Mouse (Mus musculus) heart, embryonic 10.5 days (tissue): ENCODE measurements around the gene 2610528J11Rik. TPM values are rescaled to one million over a fixed set of nuclear protein-coding genes. Genes with fewer than 3 reads are reported as not detected.
A peak's percentile ranks its signal among the peaks of the same experiment; 100 is the strongest.

Experiments used
- DNase-seq: peaks from one replicate; pipeline ENCODE4 v3.0.0-alpha.2; 2017; ENCODE audit warnings: low spot score
- H3K27ac ChIP-seq: fragments of 300-500 bp; sonication (generic); 2 replicates; pipeline ENCODE4 v1.5.1; 2016; ENCODE audit warnings: mild to moderate bottlenecking
- H3K27me3 ChIP-seq: fragments of 300-500 bp; sonication (generic); 2 replicates; pipeline ENCODE4 v1.6.1; 2016; ENCODE audit warnings: mild to moderate bottlenecking; ENCODE audit not compliant: poor library complexity, insufficient read depth, severe bottlenecking
- H3K36me3 ChIP-seq: fragments of 300-500 bp; sonication (generic); 2 replicates; pipeline ENCODE4 v1.6.1; 2016; ENCODE audit warnings: mild to moderate bottlenecking, moderate library complexity
- H3K4me1 ChIP-seq: fragments of 300-500 bp; sonication (generic); 2 replicates; pipeline ENCODE4 v1.6.1; 2016; ENCODE audit warnings: mild to moderate bottlenecking
- H3K4me3 ChIP-seq: fragments of 300-500 bp; sonication (generic); 2 replicates; pipeline ENCODE4 v1.5.1; 2016; ENCODE audit warnings: mild to moderate bottlenecking, moderate library complexity
- H3K9me3 ChIP-seq: fragments of 300-500 bp; sonication (generic); 2 replicates; pipeline ENCODE4 v1.6.1; 2016; ENCODE audit warnings: mild to moderate bottlenecking, moderate library complexity
- WGBS: fragments of 180-500 bp; shearing (Covaris S2); methylation state at CpG from one replicate; pipeline ENCODE4 v1.1.7; 2016; 5-methylcytosine and 5-hydroxymethylcytosine counted together
- polyA plus RNA-seq: library from polyadenylated mRNA; unstranded; fragments of >200 nt; fragmentation: Nextera tagmentation; extraction: Ambion mirVana; gene quantifications from 2 replicates; pipeline ENCODE4 v1.2.1, GENCODE M21; 2016

2610528J11Rik gene
- polyA plus RNA-seq, 1 experiment from 2014 or later: 1.7 TPM

DNA sequence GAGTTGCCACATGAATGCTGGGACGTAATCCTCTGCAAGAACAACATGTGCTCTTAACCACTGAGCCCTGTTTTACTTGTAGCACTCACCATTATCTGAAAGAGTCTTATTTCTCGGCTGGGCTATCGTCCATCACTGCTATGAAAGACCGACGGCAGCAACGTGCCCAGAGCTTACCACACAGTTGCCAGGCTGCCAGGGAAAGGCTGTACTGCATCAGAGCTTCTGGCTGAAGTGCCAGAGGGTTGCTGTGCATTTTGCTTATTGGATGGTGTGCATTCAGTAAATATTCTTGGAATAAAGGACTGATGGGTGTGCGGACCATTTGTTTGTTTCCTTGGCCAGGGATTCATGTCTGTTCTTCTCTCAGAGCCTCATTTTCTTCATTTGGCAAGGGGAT lies 2.8 kb upstream of the 2610528J11Rik start:
- 66% methylated on average over 7 of the region's 7 CpGs for whole genome bisulfite sequencing
- no peak for DNase-seq
- no peak overlapping the region for H3K4me3 ChIP-seq
- peaks cover 15% of the 10 kb centered on the region for H3K4me1 ChIP-seq
- no peaks in the 10 kb centered on the region for H3K9me3 ChIP-seq
- no peak overlapping the region for H3K27ac ChIP-seq
- H3K36me3 ChIP-seq: no peaks in the 10 kb centered on the region
- H3K27me3 ChIP-seq: peaks cover 13% of the 10 kb centered on the region; the same call in 1 of the 2 replicates

DNA sequence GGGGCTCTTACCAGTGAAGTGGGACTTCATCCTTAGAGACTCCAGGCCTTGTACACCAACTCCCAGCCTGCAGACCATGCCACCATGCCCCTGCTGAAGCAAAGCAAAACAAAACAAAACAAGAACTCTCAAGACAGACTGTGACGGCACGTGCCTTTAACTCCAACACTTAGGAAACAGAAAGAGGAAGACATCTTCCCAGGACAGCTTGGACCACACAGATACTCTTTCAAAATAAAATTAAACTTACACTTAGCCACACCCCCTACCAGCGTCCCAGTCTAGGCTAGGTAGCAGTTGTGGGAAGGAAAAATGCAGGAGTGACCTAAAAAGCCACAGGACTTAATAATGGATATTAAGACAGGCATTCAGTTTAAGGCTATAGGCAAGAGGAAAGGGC lies 1.0 kb upstream of the 2610528J11Rik start:
- DNase-seq: no peak
- Histone ChIP-seq H3K27ac (no peak overlapping the region), H3K4me3 (no peak overlapping the region), H3K9me3 (no peaks in the 10 kb centered on the region), H3K36me3 (no peaks in the 10 kb centered on the region), H3K27me3 (peaks cover 13% of the 10 kb centered on the region; the same call in 1 of the 2 replicates), H3K4me1 (peaks cover 15% of the 10 kb centered on the region)
- 66% methylated on average over 3 of the region's 3 CpGs for WGBS

DNA sequence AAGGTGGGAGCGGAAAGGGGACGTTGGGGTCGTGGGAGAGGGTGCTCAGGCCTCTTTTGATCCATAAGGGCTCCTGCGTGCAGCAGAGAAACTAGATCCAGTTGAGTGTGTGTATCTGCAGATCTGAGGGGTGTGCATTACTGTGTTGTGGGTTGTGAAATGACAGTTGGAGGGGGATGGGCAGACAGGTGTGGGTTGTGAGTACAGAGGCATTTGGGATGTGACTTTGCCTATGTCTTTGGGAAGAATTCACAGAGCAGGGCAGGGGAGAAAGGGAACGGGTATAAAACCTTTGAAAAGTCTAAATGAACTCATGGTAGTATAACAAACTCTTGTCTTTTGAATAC lies 509 bp downstream of the 2610528J11Rik start:
- H3K4me1 ChIP-seq: peaks cover 15% of the 10 kb centered on the region
- no peaks in the 10 kb centered on the region for H3K36me3 ChIP-seq
- H3K9me3 ChIP-seq: no peaks in the 10 kb centered on the region
- 37% methylated on average over 5 of the region's 5 CpGs for WGBS
- peaks cover 13% of the 10 kb centered on the region; the same call in 1 of the 2 replicates for H3K27me3 ChIP-seq
- H3K4me3 ChIP-seq: no peak overlapping the region
- no peak for DNase-seq
- 0 out of 2 replicates have a peak overlapping the region, but pooled peaks have one; percentile 10 for H3K27ac ChIP-seq

DNA sequence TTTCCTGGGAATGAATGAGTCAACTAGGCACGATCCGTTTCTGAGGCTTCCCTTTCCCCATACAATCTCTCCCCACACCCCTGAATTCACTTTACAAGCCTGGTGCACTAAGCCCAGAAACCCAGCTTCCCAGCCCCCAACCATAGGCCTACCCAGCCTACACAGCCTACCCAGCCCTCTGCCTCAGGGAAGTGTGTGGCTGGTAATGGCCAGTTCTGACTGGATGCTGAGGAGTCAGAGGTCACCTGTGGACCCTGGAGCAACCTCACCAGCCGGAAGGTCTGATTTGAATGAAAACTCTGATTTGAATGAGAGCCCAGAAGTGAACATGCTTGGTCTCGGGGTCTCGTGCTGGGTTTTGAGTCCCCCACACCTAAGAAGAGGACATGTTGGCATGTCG lies 921 bp downstream of the 2610528J11Rik start:
- H3K36me3 ChIP-seq: no peaks in the 10 kb centered on the region
- H3K27me3 ChIP-seq: peaks cover 13% of the 10 kb centered on the region; the same call in 1 of the 2 replicates
- 79% methylated on average over 6 of the region's 6 CpGs for WGBS
- no peak overlapping the region for H3K27ac ChIP-seq
- peaks cover 15% of the 10 kb centered on the region for H3K4me1 ChIP-seq
- H3K9me3 ChIP-seq: no peaks in the 10 kb centered on the region
- DNase-seq: no peak
- no peak overlapping the region for H3K4me3 ChIP-seq

DNA sequence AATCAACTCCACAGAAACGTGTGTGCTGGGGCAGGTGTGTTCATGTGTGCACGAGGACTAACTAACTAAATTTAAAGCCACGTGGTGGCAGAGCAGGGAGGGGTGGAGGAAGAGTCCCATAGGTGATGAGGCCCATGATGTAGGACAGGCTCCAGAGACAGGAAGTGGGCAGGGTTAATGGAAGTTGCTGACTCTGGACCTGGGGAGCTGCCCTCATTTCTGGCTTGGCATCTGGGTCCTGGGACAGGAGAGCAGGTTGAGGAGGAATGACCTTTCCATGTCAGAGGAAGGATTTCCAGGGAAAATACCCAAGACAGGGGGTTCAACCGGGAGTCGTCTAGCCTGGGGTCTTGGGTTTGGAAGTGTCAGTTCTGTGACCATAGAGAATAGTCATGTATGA lies 5.9 kb downstream of the 2610528J11Rik start:
- WGBS: 68% methylated on average over 5 of the region's 5 CpGs
- no peaks in the 10 kb centered on the region for H3K4me1 ChIP-seq
- no peaks in the 10 kb centered on the region for H3K9me3 ChIP-seq
- no peaks in the 10 kb centered on the region for H3K36me3 ChIP-seq
- no peak for DNase-seq
- H3K27ac ChIP-seq: no peak overlapping the region
- H3K4me3 ChIP-seq: no peak overlapping the region
- peaks cover 10% of the 10 kb centered on the region; the same call in 1 of the 2 replicates for H3K27me3 ChIP-seq

DNA sequence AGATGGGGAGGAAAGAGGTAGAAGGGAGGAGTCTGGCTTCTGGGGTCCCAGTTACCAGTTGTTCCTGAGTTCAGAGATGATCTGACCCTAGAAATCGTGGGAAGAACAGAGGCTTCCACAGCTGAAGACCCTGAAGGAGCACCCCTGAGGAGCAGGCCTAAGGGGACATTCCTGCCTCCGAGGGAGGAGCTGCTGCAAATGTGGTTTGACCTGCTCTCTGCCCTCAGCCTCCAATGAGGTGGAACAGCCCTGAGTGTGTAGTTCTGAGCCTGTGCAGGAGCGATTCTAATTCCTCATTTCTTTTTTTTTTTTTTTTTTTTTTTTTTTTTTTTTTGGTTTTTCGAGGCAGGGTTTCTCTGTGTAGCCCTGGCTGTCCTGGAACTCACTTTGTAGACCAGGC lies 6.4 kb downstream of the 2610528J11Rik start:
- WGBS: 59% methylated on average over 3 of the region's 4 CpGs
- no peak overlapping the region for H3K27ac ChIP-seq
- no peak overlapping the region for H3K4me3 ChIP-seq
- peaks cover 10% of the 10 kb centered on the region; the same call in 1 of the 2 replicates for H3K27me3 ChIP-seq
- DNase-seq: no peak
- no peaks in the 10 kb centered on the region for H3K9me3 ChIP-seq
- peaks cover 4% of the 10 kb centered on the region; the same call in 1 of the 2 replicates for H3K4me1 ChIP-seq
- H3K36me3 ChIP-seq: no peaks in the 10 kb centered on the region

DNA sequence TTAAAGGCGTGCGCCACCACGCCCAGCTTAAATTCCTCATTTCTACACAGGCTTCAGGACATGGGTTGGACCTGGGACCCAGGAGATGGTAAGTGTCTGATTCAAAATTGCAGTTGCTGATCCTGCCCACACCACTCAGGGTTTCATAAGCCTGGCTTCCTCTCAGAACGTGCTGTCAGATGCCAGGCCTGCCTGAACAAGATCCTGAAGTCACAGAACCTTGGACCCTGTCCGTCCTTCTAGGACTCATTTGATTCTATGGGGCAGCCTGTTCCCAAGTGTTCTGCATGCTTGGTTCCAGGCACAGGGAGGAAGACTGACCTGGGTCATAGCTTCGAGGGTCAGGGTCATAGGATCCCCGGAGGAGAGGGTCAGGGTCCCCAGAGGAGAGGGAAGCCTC lies 6.8 kb downstream of the 2610528J11Rik start:
- DNase-seq: no peak
- Histone ChIP-seq H3K36me3 (no peaks in the 10 kb centered on the region), H3K9me3 (no peaks in the 10 kb centered on the region), H3K27me3 (peaks cover 12% of the 10 kb centered on the region; the same call in 1 of the 2 replicates), H3K4me1 (peaks cover 5% of the 10 kb centered on the region; the same call in 1 of the 2 replicates), H3K27ac (no peak overlapping the region), H3K4me3 (no peak overlapping the region)
- 77% methylated on average over 7 of the region's 7 CpGs for WGBS

DNA sequence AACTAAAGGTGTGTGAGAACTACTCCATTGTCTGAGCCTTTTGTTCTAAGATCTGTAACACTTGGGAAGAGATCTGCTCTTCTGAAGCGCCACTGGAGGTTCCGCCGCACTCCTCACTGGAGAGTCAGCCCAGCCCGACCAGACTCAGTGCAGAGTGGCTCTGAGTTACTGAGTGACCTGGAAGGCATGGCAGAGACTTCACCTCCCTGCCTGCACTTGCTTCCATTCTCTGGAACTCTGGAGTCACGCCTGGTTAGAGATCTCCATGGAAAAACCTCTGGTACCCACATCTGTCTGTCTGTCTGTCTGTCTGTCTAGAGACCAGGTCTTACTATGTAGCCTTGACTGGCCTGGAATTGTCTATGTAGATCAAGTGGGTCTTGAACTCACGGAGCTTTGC lies 8.8 kb downstream of the 2610528J11Rik start:
- no peak overlapping the region for H3K4me3 ChIP-seq
- H3K27ac ChIP-seq: no peak overlapping the region
- H3K4me1 ChIP-seq: peaks cover 5% of the 10 kb centered on the region; the same call in 1 of the 2 replicates
- DNase-seq: no peak
- 75% methylated on average over 6 of the region's 6 CpGs for WGBS
- no peaks in the 10 kb centered on the region for H3K9me3 ChIP-seq
- no peaks in the 10 kb centered on the region for H3K36me3 ChIP-seq
- H3K27me3 ChIP-seq: peaks cover 20% of the 10 kb centered on the region; the same call in 1 of the 2 replicates

DNA sequence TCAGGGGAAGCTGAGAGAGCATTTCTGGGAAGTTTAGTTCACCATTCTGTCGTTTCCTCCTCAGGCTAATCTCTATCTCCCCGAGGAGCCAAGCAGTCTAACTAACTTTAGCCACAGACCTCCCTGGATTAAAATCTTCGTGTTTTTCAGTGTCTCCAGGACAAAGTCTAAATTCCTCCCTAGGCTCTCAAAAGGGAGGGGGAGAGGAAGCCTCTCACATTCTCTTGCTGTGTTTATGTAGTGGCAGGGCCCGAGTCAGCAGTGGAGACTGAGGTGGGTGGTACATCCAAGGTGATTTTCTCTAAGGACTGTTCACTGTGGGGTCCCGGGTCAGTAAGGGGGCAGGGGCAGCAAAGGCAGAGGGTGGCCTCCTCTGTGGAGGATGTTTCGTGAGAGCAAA lies 11.0 kb downstream of the 2610528J11Rik start:
- 31% methylated on average over 6 of the region's 6 CpGs for WGBS
- Histone ChIP-seq H3K9me3 (no peaks in the 10 kb centered on the region), H3K4me3 (no peak overlapping the region), H3K27ac (no peak overlapping the region), H3K4me1 (peaks cover 12% of the 10 kb centered on the region), H3K27me3 (peaks cover 40% of the 10 kb centered on the region), H3K36me3 (no peaks in the 10 kb centered on the region)
- DNase-seq: no peak

DNA sequence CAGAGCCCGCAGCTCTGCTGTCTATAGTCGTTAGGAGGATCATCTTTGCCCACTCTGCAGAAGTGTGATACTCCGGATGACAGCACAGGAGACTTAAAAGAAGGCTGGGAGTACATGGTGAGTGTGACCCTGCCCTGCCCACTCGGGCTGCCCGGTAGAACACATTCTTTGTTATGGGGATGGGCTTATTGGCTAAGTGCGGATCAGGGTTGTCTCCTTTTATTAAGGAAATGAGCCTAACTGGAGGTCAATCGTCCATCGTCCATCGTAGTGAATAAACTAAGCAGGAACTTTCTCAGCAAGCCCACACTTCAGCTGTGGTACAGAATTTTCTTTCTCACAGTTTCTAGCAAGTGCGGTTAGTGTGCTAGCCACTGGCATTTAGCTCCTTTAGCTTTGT lies 13.1 kb downstream of the 2610528J11Rik start:
- no peak overlapping the region for H3K4me3 ChIP-seq
- peaks cover 43% of the 10 kb centered on the region for H3K27me3 ChIP-seq
- DNase-seq: no peak
- no peak overlapping the region for H3K27ac ChIP-seq
- H3K36me3 ChIP-seq: no peaks in the 10 kb centered on the region
- 39% methylated on average over 10 of the region's 10 CpGs for WGBS
- peaks cover 25% of the 10 kb centered on the region for H3K4me1 ChIP-seq
- H3K9me3 ChIP-seq: no peaks in the 10 kb centered on the region

DNA sequence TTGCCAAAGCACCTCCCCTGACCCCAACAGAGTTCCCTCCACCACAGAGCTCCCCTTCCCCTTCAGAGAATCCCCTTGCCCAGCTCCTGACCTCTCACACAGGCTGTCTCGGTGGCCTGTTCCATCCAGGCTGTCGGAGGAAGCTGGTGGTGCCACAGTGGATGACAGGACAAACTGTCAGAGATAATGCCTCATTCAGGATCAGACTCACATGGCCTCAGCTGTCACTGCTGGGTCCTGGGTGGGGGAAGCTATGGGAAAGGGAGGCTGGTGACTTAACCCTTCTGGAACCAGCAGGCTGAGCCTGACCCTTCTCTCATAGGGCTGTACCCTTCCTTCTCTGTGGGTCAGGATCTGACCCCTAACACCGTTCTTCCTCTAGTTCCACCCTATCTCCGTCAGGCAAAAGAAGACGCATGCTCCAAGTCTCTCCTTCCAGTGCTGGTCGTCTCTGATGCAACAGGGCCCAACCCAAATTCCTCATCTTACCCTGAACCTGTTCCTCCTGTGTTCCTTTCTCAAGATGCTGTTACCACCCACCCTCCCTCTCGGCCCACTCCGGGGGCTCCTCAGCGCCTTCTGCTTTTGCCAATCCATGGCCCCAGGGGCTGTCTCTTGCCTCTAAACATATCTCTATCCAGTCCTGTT lies 15.8 kb downstream of the 2610528J11Rik start:
- H3K4me3 ChIP-seq: peak overlapping the region; percentile 59
- H3K9me3 ChIP-seq: no peaks in the 10 kb centered on the region
- H3K36me3 ChIP-seq: no peaks in the 10 kb centered on the region
- peaks cover 46% of the 10 kb centered on the region for H3K27me3 ChIP-seq
- peak overlapping the region; percentile 71; the same call in 1 of the 2 replicates for H3K27ac ChIP-seq
- WGBS: 46% methylated on average over 9 of the region's 9 CpGs
- no peak for DNase-seq
- H3K4me1 ChIP-seq: peaks cover 25% of the 10 kb centered on the region

DNA sequence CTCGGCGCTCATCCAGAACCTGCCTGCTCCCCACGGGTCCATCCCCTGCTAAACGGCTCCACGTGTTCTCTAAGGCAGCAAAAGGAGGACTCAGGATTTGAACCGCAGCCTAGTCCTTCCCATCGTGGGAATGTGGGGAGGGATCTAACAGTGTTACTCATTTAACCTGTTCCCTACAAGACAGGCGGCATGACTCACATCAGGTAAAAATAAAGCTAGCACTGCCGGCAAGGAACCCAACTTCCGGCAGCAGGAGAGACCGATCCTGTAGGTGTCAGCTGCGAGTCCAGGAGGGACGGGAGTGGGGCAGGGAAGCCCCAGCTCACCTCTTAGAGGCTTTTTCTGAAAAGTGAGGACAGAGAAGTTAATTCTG lies 16.3 kb downstream of the 2610528J11Rik start:
- WGBS: 16% methylated on average over 13 of the region's 13 CpGs
- Histone ChIP-seq H3K9me3 (peaks cover 3% of the 10 kb centered on the region), H3K27me3 (peaks cover 41% of the 10 kb centered on the region), H3K36me3 (no peaks in the 10 kb centered on the region), H3K4me3 (peak overlapping the region; percentile 59), H3K27ac (peak overlapping the region; percentile 71), H3K4me1 (peaks cover 21% of the 10 kb centered on the region)
- no peak for DNase-seq

DNA sequence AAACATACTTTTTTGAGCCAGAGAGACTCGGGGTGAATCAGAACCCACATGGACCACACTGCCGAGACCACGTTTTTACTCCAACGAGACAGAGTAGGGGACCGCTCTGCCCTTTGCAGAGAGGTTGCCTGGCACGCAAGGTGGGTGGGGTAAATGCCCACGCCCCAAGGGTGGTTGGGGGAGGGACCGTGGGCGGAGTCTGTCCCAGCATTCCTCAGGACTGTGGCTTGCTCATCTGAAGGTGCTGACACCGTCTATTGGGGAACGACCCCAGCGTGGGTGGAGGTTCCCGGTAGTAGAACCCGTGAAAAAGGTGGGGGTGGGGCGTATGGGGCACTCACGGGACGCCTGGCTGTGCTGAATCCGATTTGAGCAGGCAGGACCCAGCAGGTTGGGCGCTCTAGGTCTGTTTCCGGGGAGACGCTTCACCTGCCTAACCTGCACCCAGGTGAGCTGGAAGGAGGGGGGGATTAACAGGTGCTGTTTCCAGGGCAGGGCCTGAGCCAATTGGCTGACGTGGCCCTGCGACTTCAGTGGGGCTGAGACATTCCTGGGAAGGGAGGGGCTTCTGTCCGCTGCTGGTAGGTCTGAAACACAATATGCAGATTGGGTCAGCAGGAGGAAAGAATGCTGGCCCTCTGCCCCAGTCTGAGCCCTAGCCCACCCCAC lies 16.9 kb downstream of the 2610528J11Rik start, which contains the start of gene Tmem125:
Gene Tmem125 (minus strand): TSS at position 453 of the 669 bp plus-strand sequence.
- Histone ChIP-seq H3K4me1 (peaks cover 20% of the 10 kb centered on the region), H3K27me3 (peaks cover 35% of the 10 kb centered on the region), H3K27ac (peak within 1 kb of the TSS; percentile 71), H3K36me3 (no peaks in the 10 kb centered on the region), H3K9me3 (peaks cover 4% of the 10 kb centered on the region), H3K4me3 (peak within 1 kb of the TSS; percentile 59)
- peak; percentile 81 for DNase-seq
- under 1% methylated on average over 24 of the region's 24 CpGs for WGBS
